Mouse (Mus musculus) cerebellum, postnatal 36 days (tissue): Measurements from ENCODE around the gene Iqcf3.
A peak's percentile ranks its signal among the peaks of the same experiment; 100 is the strongest.

Experiments
- DNase-seq, 2 experiments: peaks; one replicate each; pipeline ENCODE4 v3.0.0; 2021 to 2022; ENCODE audit warnings: mixed read lengths in 2 of 2

Iqcf3 gene

DNA sequence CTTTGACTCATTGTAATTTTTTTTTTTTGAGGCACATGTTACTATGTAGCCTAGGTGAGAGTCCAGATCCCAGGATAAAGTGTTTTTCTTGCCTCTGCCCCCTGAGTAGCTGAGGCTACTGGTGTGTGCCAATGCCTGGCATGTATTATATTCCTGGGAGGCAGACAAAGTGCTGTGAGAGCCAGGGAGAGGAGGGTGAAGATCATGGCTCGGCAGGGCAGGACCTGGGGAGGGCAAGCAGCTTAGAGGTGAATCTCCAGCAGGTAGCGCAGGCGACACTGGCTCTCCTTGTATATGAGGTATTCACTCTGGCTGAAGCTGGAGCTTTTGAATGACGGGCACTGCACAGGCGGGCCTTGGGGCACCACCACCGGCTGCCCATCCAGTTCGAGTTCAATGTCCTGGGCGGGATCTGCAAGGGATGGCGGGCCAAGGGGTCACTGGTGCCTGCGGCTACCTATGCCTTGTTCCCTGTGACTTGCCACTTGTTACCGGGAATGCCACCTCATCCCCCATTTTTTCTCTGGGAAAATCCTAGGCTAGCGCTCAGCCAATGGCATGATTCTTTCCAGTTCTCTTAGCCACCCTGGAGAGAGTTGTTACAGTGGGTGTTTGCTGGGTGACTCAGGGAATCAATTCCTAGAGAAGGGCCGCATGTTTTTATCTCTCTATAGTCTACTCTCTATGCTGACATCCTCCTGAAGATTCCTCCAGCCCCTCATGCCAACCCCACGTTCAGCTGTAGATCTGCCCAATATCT is 90.3 kb downstream of the Iqcf3 start:
- peak; percentile 3 to 4 for DNase-seq

DNA sequence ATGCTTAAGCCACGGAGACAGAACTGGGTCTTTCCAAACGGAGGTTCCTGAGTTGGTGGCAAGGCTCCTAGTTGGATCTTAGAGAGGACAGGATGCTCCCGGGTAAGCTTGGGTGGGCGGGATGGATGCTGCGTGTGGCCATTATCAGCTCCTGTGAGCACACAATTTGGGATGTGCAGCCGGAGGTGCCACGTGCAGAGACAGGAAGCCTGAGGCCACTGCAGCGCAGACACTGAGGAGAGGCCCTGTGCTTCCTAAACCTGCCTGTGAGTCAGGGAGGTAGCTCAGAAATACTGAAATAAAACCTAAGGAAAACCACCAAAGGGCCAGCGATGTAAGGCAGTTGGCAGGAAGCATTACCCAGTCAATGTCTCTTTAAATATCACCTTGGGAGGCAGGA is 91.7 kb downstream of the Iqcf3 start:
- DNase-seq = peak in 1 of 2 experiments; percentile 2

DNA sequence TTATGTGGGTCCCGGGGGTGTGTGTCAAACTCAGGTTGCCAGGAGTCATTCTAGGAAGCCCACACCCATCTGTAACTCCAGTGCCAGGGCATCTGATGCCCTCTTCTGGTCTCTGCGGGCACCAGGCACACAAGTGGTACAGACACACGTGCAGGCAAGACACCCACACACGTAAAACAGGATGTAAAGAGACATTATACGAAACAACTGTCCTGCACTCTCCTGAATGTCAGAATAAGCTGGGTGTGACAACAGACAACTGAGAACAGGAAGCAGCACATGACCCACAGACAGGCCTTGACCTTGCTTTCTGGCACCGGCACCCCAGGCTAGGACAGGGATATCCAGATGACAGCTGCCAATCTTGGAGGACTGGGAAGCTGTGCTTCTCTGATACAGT is 92.1 kb downstream of the Iqcf3 start:
- peak in 1 of 2 experiments; percentile 2 for DNase-seq

DNA sequence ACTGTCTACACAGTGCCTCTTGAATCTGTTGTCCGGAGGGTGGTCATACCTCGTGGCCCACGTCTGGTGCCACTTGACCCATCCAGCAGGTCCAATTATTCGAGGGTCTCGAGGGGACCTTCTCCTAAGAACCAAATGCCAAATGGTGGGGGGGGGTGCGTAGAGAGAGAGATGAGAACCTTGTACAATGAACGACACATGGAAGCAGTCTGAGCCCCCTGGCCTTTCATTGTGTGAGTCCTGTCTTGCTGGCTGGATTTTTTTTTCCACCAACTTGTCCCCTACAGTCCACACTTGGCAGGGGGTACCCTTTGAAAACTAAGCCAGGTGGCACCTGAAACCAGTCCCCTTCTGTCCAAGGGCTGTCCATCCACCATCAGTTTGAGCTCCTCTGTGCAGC is 93.7 kb downstream of the Iqcf3 start:
- peak in 1 of 2 experiments; percentile 10 for DNase-seq

DNA sequence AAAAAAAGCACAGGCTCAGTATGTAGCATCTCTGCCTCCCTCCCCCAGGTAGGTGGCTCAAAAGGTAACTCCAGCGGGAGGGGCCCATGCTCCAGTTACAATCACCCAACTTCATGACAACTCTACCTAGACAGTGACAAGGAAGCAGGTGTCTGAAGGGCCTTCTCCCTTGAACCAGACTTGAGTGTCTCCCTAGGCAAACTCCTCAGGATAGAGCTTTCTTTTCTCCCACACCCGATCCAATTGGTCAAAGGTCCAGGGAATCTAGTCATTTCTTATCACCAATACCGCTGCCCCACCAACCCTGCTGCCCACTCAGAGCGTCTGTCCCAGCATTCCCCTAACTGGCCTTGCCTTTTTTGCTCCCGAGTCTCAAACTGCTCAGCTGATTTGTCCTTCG is 94.7 kb downstream of the Iqcf3 start:
- peak in 1 of 2 experiments; percentile 5 for DNase-seq

DNA sequence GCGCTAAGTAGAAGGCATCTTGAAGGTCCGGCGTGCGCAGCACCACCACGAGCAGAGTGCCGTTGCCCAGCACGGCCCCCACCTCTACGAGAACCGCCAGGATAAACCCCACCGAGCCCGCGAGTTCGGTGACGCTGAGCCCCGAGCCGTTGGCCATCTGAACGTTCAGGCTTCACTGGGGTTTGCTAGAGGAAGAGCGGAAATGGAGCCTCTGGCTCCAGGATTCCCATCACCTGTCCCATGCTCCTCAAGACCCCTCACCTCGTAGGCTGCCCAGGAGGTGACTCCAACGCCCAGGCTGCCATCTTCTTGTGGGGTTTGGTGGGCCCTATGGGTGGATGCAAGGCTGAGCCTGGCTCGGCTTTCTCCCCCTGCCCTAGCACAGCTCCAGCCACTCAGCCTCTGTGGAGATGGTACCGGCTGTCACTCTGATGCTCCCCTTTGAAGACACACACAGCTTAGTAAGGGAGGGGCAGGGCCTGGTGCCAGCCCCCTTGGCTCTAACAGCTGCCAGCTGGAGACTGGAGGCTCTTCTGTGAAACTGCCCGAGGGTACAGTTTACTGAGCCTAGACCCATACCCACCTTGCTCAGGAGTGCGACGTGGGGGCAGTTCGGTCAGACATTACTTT is 95.7 kb downstream of the Iqcf3 start, which contains the start of gene Gpr62:
Gene Gpr62, minus strand, starts transcription at position 368 of the 630 bp plus-strand sequence.
- DNase-seq = peak; percentile 76 to 84

DNA sequence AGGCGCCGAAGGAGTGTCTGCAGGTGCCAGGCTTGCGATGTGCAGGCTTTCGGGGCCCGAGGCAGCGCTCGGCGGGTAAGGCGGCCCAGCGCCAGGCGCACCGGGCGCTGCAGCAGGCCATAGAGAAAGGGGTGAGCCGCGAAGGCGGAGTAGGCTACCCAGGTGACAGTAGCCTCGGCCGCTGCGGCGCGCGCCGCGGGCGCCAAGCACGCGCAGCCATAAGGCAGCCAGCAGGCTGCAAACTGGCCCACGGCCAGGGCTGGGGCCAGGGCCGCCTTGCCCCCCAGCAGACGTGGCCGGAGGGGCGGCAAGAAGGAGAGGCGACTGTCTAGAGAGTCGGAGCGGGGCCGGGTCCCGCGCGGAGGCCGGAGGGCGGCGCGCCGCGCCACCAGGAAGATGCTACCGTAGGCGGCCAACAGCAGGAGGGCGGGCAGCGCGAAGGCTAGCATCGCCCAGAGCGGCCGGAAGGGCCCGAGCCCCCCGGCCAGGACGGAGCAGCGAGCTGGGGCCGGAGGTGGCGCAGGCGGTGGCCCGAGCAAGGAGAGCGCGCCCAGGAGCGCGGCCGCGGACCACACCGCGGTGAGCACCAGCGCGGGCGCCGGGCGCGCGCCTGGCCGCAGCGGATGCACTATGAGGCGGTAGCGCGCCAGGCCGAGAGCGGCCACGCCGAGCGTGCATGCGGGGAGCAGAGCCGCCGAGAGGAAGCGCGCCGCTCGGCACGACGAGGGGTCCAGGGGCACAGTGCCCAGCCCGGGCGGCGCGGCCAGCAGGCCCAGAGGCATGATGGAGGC is 96.5 kb downstream of the Iqcf3 start:
- peak; percentile 84 to 92 for DNase-seq

DNA sequence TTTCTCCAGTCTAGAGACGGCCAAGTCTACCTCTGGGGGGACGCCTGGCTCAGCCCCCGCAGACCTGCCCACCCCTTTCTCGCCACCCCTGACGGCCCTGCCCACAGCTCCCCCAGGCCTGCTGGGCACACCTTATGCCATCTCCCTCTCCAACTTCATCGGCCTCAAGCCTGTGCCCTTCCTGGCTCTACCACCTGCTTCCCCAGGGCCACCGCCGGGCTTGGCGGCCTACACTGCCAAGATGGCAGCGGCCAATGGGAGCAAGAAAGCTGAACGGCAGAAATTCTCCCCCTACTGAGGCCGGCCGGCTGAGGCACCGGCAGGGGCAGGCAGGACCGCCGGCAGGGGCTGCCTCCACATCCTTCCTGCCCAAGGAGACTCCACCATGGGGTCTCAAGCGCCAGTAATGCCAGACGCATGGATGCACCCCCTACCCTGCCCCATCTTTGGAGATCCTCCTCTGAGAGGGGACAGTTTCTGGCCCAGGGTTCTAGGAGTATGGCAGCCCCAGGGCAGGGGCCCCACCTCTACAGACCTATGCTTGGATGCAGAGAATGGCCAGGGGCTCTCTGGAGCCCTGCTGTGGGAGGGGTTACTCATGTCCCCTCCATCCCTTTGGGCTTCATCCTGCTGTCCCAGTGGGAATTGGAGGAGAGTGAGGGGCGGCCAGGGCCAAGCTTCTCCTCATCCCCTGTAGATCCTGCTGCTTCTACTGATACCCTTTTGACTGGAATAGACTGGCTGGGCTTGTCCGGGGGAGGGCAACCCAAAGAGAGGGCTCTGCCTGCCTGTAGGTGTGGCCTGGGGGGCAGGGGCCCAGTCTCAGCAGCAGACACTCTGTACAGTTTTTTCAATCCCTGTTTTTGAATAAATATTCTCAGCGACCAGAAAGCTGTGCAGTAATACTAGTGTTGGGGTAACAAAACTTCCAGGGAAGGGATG is 98.0 kb downstream of the Iqcf3 start:
- peak; percentile 84 to 91 for DNase-seq

DNA sequence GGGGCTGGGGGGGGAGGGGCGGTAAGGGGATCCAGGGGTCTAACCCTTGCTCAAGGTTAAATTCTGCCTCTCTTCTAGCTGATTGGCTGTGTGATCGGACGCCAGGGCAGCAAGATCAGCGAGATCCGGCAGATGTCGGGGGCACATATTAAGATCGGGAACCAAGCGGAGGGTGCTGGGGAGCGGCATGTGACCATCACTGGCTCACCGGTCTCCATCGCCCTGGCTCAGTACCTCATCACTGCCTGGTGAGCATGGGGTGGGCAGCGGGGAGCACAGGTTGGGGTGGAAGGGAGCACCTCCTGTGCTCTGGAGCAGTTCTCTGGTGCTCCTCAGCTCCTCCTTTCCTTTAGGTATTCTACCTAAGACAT is 99.0 kb downstream of the Iqcf3 start:
- DNase-seq = peak; percentile 30 to 45

DNA sequence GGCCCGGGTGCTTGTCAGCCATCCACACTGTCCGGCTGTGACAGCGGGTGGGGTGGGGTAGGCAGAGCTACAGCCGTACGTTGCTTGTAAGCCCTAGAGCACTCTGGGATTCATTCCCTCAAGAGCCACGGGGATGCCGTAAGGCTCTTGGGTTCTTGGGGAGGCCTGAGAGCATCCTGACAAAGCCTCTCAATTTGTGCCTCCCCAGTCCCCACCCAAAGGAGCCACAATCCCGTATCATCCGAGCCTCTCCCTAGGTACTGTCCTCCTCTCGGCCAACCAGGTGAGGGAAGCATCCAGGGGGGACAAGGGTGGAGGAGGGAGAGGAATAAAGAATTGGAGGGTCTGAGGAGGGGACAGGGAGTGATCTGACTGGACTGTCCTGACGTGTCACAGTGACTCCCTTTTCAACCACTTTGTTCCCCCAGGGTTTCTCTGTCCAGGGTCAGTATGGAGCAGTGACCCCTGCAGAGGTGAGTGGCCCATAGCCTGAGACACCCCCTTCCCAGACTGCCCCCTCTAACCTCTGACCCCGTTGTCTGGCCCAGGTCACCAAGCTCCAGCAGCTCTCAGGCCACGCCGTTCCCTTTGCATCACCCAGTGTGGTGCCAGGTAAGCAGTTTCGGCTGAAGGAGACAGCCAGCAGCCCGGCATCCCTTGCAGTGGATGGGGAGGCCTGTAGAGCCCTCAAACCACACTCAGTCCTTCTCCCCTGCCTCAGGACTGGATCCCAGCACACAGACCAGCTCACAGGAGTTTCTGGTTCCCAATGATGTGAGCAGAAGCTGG is 99.6 kb downstream of the Iqcf3 start:
- peak; percentile 47 to 53 for DNase-seq

DNA sequence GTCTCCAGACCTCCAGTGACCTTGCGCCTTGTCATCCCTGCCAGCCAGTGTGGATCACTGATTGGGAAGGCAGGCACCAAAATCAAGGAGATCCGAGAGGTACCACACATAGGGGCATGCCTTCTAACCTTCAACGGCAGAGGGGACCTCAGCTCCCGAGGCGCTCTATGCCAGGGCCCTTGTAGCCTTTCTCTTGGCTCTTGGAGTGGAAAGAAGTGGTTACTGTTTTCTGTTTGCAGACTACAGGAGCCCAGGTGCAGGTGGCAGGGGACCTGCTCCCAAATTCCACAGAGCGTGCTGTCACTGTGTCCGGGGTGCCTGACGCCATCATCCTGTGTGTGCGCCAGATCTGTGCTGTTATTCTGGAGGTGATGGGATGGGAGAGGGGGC is 100.4 kb downstream of the Iqcf3 start:
- peak in 1 of 2 experiments; percentile 53 for DNase-seq

DNA sequence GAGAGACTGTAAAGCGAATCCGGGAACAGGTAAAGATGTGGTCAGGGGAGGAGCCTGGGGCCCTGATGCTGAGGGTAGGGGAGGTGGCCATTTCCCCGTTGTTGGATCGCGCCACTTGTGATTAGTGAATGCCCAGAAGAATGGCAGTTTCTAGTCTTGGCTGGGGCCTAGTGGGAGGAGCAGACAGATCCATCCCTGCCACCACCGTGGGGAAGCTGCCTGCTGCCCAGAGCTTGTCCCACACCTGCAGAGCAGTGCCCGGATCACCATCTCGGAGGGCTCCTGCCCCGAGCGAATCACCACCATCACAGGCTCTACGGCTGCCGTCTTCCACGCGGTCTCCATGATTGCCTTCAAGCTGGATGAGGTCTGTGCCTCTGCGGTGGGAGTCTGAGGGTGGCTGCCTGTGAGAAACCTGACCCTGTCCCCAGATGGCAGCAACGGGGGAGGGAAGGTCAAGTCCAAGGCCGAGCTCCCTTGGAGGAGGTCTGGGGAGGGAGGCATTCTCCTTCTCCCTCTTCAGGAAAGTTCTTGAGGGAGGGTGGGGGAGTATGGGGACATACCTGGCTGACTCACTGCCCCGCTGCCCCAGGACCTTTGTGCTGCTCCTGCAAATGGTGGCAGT is 100.9 kb downstream of the Iqcf3 start:
- DNase-seq = peak; percentile 78 to 82

DNA sequence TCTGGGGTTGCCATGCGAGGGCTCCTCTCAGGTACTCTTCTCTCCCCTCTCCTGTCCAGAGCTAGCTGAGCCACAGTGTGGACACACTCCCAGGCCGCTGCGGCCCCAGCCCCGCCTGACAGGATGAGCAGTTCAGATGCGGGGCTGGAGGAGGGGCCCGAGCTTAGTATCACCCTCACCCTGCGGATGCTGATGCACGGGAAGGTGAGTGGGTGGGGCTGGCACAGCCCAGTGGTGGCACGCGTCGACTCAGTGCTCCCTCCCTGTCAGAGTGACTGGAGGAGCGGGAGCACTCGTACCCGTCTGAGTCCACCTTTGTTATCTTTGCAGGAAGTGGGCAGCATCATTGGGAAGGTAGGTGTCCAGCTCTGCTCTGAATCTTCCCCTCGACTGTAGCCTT is 101.5 kb downstream of the Iqcf3 start:
- peak in 1 of 2 experiments; percentile 55 for DNase-seq

DNA sequence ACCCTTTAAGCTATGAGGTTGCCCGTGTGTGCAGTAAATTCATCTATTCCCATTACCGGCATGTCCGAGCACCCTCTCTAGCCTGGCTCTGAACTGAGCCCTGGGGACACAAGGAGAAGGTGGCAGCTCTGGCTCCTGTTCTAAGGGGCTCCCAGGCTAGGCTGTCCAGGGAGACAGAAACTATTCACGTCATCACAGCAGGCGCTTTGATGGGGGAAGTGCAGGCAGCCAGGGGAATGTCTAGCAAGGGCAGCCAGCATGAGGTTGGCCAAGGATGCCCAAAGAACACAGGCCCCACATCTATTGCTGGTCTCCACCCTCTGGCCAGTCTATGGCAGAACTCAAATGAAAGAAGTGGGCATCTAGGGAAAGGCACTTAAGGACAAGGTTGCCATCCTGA is 103.5 kb downstream of the Iqcf3 start:
- peak in 1 of 2 experiments; percentile 29 for DNase-seq

DNA sequence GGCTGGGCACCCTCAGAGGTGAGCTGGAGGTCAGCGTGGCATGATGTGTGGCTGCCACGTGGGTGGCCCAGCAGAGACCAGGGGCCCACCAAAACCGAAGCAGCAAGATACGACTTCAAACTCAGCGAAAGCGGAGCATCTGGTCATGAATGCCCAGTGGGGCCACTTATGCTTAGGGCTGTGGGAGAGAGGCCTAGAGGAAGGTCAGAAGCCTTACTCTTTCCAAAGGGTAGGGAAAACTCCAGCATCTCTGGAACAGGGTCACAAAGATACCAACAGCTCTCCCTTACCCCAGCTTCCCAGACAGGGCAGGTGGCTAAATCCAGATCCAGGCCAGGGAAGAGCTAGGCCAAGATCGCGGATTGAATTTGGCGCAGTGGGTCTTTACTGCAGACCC is 104.3 kb downstream of the Iqcf3 start:
- peak; percentile 13 to 14 for DNase-seq

DNA sequence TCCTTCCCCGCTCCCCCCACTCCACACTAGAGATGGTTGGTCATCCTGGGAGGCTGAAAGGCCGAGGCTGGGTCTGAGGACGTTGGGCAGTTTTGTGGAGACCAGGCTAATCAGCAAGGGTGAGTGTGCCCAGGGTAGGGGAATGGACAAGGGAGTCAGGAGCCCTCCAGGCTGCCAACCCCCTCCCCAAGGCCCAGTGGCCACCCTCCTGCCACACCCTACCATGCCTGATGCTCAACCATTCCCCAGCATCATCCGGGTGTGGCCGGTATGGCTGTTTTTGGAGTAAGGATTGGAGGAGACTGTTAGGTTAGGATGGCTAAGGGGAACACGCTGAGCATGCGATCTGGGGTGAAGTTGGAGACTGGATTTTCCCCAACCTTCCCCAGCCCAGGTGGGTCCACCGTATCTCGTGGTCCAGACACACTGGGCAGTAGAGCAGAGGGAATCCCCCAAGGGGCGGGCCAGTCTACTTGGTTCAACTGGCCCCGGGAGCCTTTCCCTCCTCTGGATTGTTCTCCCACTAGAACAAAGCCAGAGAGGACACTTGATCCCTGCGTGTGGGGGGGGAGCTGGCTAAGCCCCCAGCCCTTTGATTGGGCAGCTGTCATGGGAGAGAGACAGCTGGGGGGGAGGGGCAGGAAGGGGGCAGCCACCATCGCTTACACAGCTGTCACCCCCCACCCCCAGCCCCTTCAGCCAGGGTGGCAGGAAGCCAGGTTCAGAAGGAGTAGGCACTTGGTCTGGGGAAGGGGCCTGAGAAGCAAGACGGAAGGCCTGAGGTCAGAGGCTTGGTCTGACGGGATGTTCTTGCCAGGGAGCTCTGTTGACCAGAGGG is 104.9 kb downstream of the Iqcf3 start:
- DNase-seq = peak; percentile 20 to 37

DNA sequence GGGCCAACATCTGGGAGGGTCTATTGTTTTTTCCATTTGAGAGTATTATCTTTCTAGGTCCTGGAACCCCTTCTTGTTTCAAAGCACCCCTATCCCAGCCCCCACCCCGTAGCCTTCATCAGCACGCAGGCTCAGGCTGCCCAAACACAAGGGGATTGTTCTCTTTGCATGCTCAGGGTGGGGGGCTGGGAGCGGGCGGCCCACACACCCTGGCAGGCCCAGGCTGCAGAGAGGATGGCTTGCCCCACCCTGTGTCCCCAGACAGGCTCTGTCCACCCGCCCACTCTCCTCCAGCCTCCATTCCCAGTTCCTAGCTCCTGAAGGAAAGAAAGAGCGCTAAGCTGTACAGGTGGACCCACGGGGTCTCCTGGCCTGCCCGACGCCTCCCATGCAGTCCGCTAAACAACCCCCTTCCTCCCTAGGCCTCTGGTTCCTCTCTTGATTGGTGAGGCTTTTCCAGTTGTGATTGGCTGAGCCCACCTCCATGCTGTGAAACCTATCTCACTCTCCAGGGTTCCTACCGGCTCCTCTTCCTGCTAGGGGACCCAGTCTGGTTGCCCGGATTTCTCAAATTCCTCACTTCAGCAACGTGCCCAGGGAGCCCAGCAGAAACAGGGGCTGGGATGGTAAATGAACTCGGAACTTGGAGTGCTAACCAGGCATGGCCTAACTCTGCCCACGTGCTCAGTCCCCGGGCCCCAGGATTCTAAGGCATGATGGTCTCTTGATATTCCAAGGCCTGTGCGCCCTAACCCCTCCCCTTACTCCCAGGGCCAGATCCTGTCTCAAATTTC is 106.3 kb downstream of the Iqcf3 start:
- peak in 1 of 2 experiments; percentile 20 for DNase-seq

DNA sequence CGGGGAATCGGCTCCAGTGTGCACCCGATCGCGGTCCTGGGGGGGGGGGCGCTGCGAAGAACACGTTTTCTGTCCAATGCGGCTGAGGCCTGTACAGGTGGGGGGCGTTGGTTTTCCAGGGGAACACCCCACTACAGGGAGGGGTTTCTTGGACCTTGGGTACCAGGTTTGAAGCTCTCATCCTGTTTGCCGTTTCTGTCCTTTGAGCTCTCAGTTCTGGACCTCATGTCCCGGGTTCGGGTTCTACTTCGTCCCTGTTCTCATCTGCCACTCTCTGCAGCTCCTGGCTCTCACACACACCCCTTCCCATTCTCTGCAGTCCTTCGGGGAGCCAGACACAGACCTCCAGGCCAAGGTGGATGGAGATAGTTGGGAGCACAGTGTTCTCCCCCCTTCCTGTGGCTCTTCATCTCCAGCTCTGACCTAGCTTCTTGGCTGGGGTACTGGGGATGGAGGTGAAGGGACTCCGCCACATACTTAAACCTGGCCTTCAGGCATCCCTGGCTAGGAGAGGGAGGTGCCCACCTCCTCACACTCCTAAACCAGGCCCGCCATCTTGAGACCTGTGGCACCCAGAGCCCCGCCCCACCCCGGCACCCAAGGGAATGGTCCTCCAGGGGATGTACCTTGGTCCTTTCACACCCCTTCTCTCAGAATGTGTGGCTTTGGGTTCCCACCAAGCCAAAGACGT is 107.2 kb downstream of the Iqcf3 start:
- DNase-seq = peak; percentile 39 to 51
